Mouse (Mus musculus) ovary, postnatal 36 days (tissue): ENCODE data around the gene Abcg2.
A peak's percentile ranks its signal among the peaks of the same experiment; 100 is the strongest.
"Not testable (repeated sequence)": the region's sequence is repeated elsewhere in the genome, so short reads cannot be mapped to it uniquely, and the experiment has no call there.

Experiments used
- DNase-seq: peaks from one replicate; pipeline ENCODE4 v3.0.0; 2022; ENCODE audit warnings: low spot score, mixed read lengths

Gene Abcg2

GRCm38 (mm10) chr6:58584223-58584622 lies at the start of gene Abcg2:
Gene Abcg2, plus strand, starts transcription at chr6:58584523.
- not testable (repeated sequence) for DNase-seq

GRCm38 (mm10) chr6:58540263-58540662 lies 44.1 kb upstream of the Abcg2 start:
- not testable (repeated sequence) for DNase-seq

GRCm38 (mm10) chr6:58542852-58543251 lies 41.5 kb upstream of the Abcg2 start:
- peak; percentile 20 for DNase-seq

- DNase-seq: not testable (repeated sequence)
These were observed 39.4 kb upstream of the Abcg2 start for GRCm38 (mm10) chr6:58544971-58545370.

GRCm38 (mm10) chr6:58546050-58546449 lies 38.3 kb upstream of the Abcg2 start:
- not testable (repeated sequence) for DNase-seq

GRCm38 (mm10) chr6:58546816-58547215 lies 37.5 kb upstream of the Abcg2 start:
- DNase-seq: peak; percentile 36

- DNase-seq: not testable (repeated sequence)
These were observed 30.5 kb upstream of the Abcg2 start for GRCm38 (mm10) chr6:58553812-58554211.

GRCm38 (mm10) chr6:58593987-58594844 lies 9.9 kb downstream of the Abcg2 start:
- not testable (repeated sequence) for DNase-seq

- DNase-seq: not testable (repeated sequence)
These were observed 11.4 kb downstream of the Abcg2 start for GRCm38 (mm10) chr6:58595639-58596293.

GRCm38 (mm10) chr6:58596294-58596653 lies 12.0 kb downstream of the Abcg2 start:
- peak; percentile 11 for DNase-seq

GRCm38 (mm10) chr6:58602119-58602518 lies 17.8 kb downstream of the Abcg2 start:
- not testable (repeated sequence) for DNase-seq

GRCm38 (mm10) chr6:58602991-58603390 lies 18.7 kb downstream of the Abcg2 start:
- DNase-seq: not testable (repeated sequence)

GRCm38 (mm10) chr6:58603485-58604090 lies 19.3 kb downstream of the Abcg2 start:
- DNase-seq: not testable (repeated sequence)

GRCm38 (mm10) chr6:58606642-58607041 lies 22.3 kb downstream of the Abcg2 start:
- no peak for DNase-seq

GRCm38 (mm10) chr6:58608422-58608821 lies 24.1 kb downstream of the Abcg2 start:
- DNase-seq: no peak

- DNase-seq: no peak
These were observed 25.8 kb downstream of the Abcg2 start for GRCm38 (mm10) chr6:58609919-58610759.

- DNase-seq: no peak
These were observed 26.7 kb downstream of the Abcg2 start for GRCm38 (mm10) chr6:58610760-58611654.

- DNase-seq: no peak
These were observed 39.8 kb downstream of the Abcg2 start for GRCm38 (mm10) chr6:58624126-58624525.

- DNase-seq: no peak
These were observed 44.9 kb downstream of the Abcg2 start for GRCm38 (mm10) chr6:58629238-58629637.

- DNase-seq: no peak
These were observed 48.1 kb downstream of the Abcg2 start for GRCm38 (mm10) chr6:58632419-58632818.

GRCm38 (mm10) chr6:58633731-58634130 lies 49.4 kb downstream of the Abcg2 start:
- no peak for DNase-seq
